Comparison of ENCODE assay signal across 13 mouse cellular contexts in the genomic region with DNA sequence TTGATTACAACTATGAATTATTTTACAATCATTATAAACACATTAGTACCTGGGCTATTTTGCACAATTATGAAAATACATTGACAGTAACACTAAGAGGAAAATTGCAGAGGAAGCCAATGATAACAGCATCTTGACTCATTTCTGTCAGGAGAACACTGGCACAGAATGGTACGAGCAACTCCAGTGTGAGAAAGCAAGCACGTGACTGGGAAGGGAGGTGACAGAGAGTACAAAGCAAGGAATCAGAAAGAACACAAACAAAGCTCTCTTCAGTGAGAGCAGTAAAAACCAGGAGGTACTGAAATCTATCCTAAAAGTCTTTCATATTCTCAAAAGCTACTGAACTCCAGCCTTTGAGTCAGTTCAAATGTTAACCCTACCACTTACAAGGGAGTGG. TPM values are rescaled to one million over a fixed set of nuclear protein-coding genes. Genes with fewer than 3 reads are reported as not detected.
A peak's percentile ranks its signal among the peaks of the same experiment; 100 is the strongest.
DNase-seq lines count a peak whose midpoint lies in the region; ATAC-seq and TF ChIP-seq lines count a peak whose summit lies in the region.
"Had no signal": no experiment of that assay in that cellular context is flagged by ENCODE, and none has a peak within 500 bp of the region (broad histone marks: within the 10 kb centered on the region; RNA-seq: fewer than 3 reads in every experiment).

No protein-coding gene starts in this region.

- TF ChIP-seq POLR2A in heart, adult 2 months (IDR thresholded peaks at IDR 0.05; ENCODE audit: insufficient read depth, low read depth, low read length) = no peak

- H3K27ac ChIP-seq in heart, adult 2 months = peak overlapping the region; percentile 40; the same call in 1 of the 2 replicates
- no peak overlapping the region for H3K27ac ChIP-seq in midbrain, embryonic 14.5 days (replicated peaks; ENCODE audit: low read depth, low read length)
- no peak overlapping the region for H3K27ac ChIP-seq in midbrain, embryonic 13.5 days
- H3K27ac ChIP-seq: embryonic facial prominence, embryonic 10.5 days had no signal

- 18% methylated on average over 2 of the region's 2 CpGs for WGBS in heart, adult 2 months
- 40% methylated on average over 2 of the region's 2 CpGs for WGBS in midbrain, embryonic 14.5 days
- WGBS in midbrain, embryonic 13.5 days = 40% methylated on average over 2 of the region's 2 CpGs

- DNase-seq in heart, adult 2 months = no peak
- no peak for DNase-seq in heart, postnatal 36 days
- DNase-seq in midbrain, embryonic 14.5 days = peak; percentile 17
- DNase-seq in telencephalon, adult 2 months (ENCODE audit: low read depth, low spot score) = peak; percentile 55
- no peak for DNase-seq in retina, embryonic 14.5 days (ENCODE audit: low spot score)
- no peak for DNase-seq in ovary, postnatal 14 days (ENCODE audit: low spot score)
- DNase-seq: kidney, postnatal 4 days; liver; thymus, postnatal 25 days had no signal

- no peak overlapping the region for H3K4me3 ChIP-seq in heart, adult 2 months
- no peak overlapping the region for H3K4me3 ChIP-seq in midbrain, embryonic 14.5 days (replicated peaks; ENCODE audit: low read depth, low read length)
- H3K4me3 ChIP-seq in midbrain, embryonic 13.5 days (replicated peaks) = no peak overlapping the region
- H3K4me3 ChIP-seq: embryonic facial prominence, embryonic 10.5 days had no signal

- no peak for TF ChIP-seq CTCF in heart, adult 2 months (IDR thresholded peaks at IDR 0.05)

- no peaks in the 10 kb centered on the region for H3K27me3 ChIP-seq in heart, adult 2 months (ENCODE audit: control insufficient read depth, insufficient read depth, low read length)
- no peaks in the 10 kb centered on the region for H3K27me3 ChIP-seq in midbrain, embryonic 14.5 days (ENCODE audit: control insufficient read depth, insufficient read depth, low read length)
- H3K27me3 ChIP-seq in midbrain, embryonic 13.5 days = no peaks in the 10 kb centered on the region

- intact Hi-C loops in heart, adult 2 months (cut with DNase I) = no loop called here
- intact Hi-C loops in heart, postnatal 36 days (cut with DNase I) = no loop called here

- no peaks in the 10 kb centered on the region for H3K9me3 ChIP-seq in midbrain, embryonic 14.5 days (ENCODE audit: control insufficient read depth, low read length)
- no peaks in the 10 kb centered on the region for H3K9me3 ChIP-seq in midbrain, embryonic 13.5 days
- H3K9me3 ChIP-seq: embryonic facial prominence, embryonic 10.5 days had no signal

- ATAC-seq in midbrain, embryonic 14.5 days (ENCODE audit: low FRiP score, low TSS enrichment) = no peak
- no peak for ATAC-seq in midbrain, embryonic 13.5 days
- 0 out of 2 replicates have a peak, but pooled peaks have one; percentile 46 for ATAC-seq in erythroid progenitor cell, adult 5-6 weeks (replicated peaks; ENCODE audit: low FRiP score, poor library complexity, severe bottlenecking)

- no peaks in the 10 kb centered on the region; the same call in 1 of the 2 replicates for H3K79me2 ChIP-seq in heart, adult 2 months (replicated peaks; ENCODE audit: control insufficient read depth, insufficient read depth, low read length)

- H3K4me1 ChIP-seq in heart, adult 2 months (ENCODE audit: control insufficient read depth, insufficient read depth, low read length) = no peaks in the 10 kb centered on the region; the same call in none of the 2 replicates
- no peaks in the 10 kb centered on the region for H3K4me1 ChIP-seq in midbrain, embryonic 14.5 days (ENCODE audit: control insufficient read depth, insufficient read depth, low read length)
- H3K4me1 ChIP-seq in midbrain, embryonic 13.5 days (replicated peaks) = 0 out of 2 replicates have a peak, but pooled peaks cover 3% of the 10 kb centered on the region
- H3K4me1 ChIP-seq: embryonic facial prominence, embryonic 10.5 days had no signal

- no peak for TF ChIP-seq EP300 in heart, adult 2 months (IDR thresholded peaks at IDR 0.05; ENCODE audit: insufficient read depth, low read depth, low read length)

- H3K4me2 ChIP-seq in midbrain, embryonic 14.5 days (ENCODE audit: low read length) = no peak overlapping the region
- H3K4me2 ChIP-seq in midbrain, embryonic 13.5 days (replicated peaks) = no peak overlapping the region

- H3K9ac ChIP-seq in heart, adult 2 months (ENCODE audit: low read depth, low read length) = no peak overlapping the region
- H3K9ac ChIP-seq in midbrain, embryonic 14.5 days (replicated peaks; ENCODE audit: low read length) = no peak overlapping the region
- H3K9ac ChIP-seq in midbrain, embryonic 13.5 days (replicated peaks) = no peak overlapping the region

- no peaks in the 10 kb centered on the region for H3K36me3 ChIP-seq in heart, adult 2 months (ENCODE audit: control insufficient read depth, insufficient read depth, low read length)
- no peaks in the 10 kb centered on the region for H3K36me3 ChIP-seq in midbrain, embryonic 14.5 days (ENCODE audit: control insufficient read depth, insufficient read depth, low read length)
- H3K36me3 ChIP-seq in midbrain, embryonic 13.5 days = peaks cover 5% of the 10 kb centered on the region; the same call in 1 of the 2 replicates

RNA-seq across cellular contexts. Expression of gene Usp54, which starts 24.4 kb away (rescaled TPM):
- total RNA-seq in heart, adult 2 months (2021) = 10 to 100 TPM; 14.1 to 16.2 TPM
- polyA plus RNA-seq in heart, adult 2 months (2012; rRNA removed) = 10.9 and 16.3 TPM in 2 replicates
- 10 to 100 TPM; 20.9 to 21.1 TPM for total RNA-seq in heart, postnatal 36 days (2021)
- polyA plus RNA-seq in midbrain, embryonic 14.5 days (2014; fragmentation: Nextera tagmentation; extraction: Ambion mirVana) = 10.9 and 14.5 TPM in 2 replicates
- 12.5 and 13.1 TPM in 2 replicates for polyA plus RNA-seq in midbrain, embryonic 13.5 days (2015; fragmentation: Nextera tagmentation; extraction: Ambion mirVana)
- total RNA-seq in erythroid progenitor cell, adult 5-6 weeks (2015; ENCODE audit: low replicate concordance) = 4.0 and 8.4 TPM in 2 replicates
- 4.7 and 5.5 TPM in 2 replicates for total RNA-seq in erythroid progenitor cell, adult 5-6 weeks (2017; ENCODE audit: low replicate concordance)

RNA-seq across cellular contexts. Expression of gene Myoz1, which starts 39.9 kb away (rescaled TPM):
- total RNA-seq in heart, adult 2 months (2021) = under 1 TPM; 0.31 to 0.52 TPM
- polyA plus RNA-seq in heart, adult 2 months (2012; rRNA removed) = 0.31 and 0.91 TPM in 2 replicates
- under 1 TPM; 0.92 to 1.00 TPM for total RNA-seq in heart, postnatal 36 days (2021)
- not detected in 2 replicates for polyA plus RNA-seq in midbrain, embryonic 14.5 days (2014; fragmentation: Nextera tagmentation; extraction: Ambion mirVana)
- not detected in 2 replicates for polyA plus RNA-seq in midbrain, embryonic 13.5 days (2015; fragmentation: Nextera tagmentation; extraction: Ambion mirVana)
- not detected in 2 replicates for total RNA-seq in erythroid progenitor cell, adult 5-6 weeks (2015; ENCODE audit: low replicate concordance)
- not detected in 2 replicates for total RNA-seq in erythroid progenitor cell, adult 5-6 weeks (2017; ENCODE audit: low replicate concordance)
- polyA plus RNA-seq: hindbrain, embryonic 11.5 days had no signal

RNA-seq across cellular contexts. Expression of gene Synpo2l, which starts 51.7 kb away (rescaled TPM):
- total RNA-seq in heart, adult 2 months (2021) = 100 to 1,000 TPM in 1 of 2 experiments, 10 to 100 TPM in 1; 96.8 to 126 TPM
- polyA plus RNA-seq in heart, adult 2 months (2012; rRNA removed) = 63.4 and 67.7 TPM in 2 replicates
- total RNA-seq in heart, postnatal 36 days (2021) = 100 to 1,000 TPM; 111 to 118 TPM
- 0.09 TPM in 2 replicates for polyA plus RNA-seq in midbrain, embryonic 14.5 days (2014; fragmentation: Nextera tagmentation; extraction: Ambion mirVana)
- polyA plus RNA-seq in midbrain, embryonic 13.5 days (2015; fragmentation: Nextera tagmentation; extraction: Ambion mirVana) = 0.15 and 0.27 TPM in 2 replicates
- not detected in 2 replicates for total RNA-seq in erythroid progenitor cell, adult 5-6 weeks (2015; ENCODE audit: low replicate concordance)
- not detected in 2 replicates for total RNA-seq in erythroid progenitor cell, adult 5-6 weeks (2017; ENCODE audit: low replicate concordance)

RNA-seq across cellular contexts. Expression of gene Sec24c, which starts 57.7 kb away (rescaled TPM):
- 100 to 1,000 TPM in 1 of 2 experiments, 10 to 100 TPM in 1; 98.2 to 106 TPM for total RNA-seq in heart, adult 2 months (2021)
- 133 and 146 TPM in 2 replicates for polyA plus RNA-seq in heart, adult 2 months (2012; rRNA removed)
- 100 to 1,000 TPM in 1 of 2 experiments, 10 to 100 TPM in 1; 97.8 to 104 TPM for total RNA-seq in heart, postnatal 36 days (2021)
- 54.0 and 81.5 TPM in 2 replicates for polyA plus RNA-seq in midbrain, embryonic 14.5 days (2014; fragmentation: Nextera tagmentation; extraction: Ambion mirVana)
- polyA plus RNA-seq in midbrain, embryonic 13.5 days (2015; fragmentation: Nextera tagmentation; extraction: Ambion mirVana) = 88.4 and 96.7 TPM in 2 replicates
- 53.3 and 56.2 TPM in 2 replicates for total RNA-seq in erythroid progenitor cell, adult 5-6 weeks (2015; ENCODE audit: low replicate concordance)
- 34.0 and 80.6 TPM in 2 replicates for total RNA-seq in erythroid progenitor cell, adult 5-6 weeks (2017; ENCODE audit: low replicate concordance)

Comparison
In these comparisons a context has a peak if more than half of its experiments do, and no peak if none do; other contexts are left out.
1. DNase-seq: peak in midbrain, embryonic 14.5 days (single experiment) and telencephalon, adult 2 months (single experiment); none in heart, adult 2 months (0 of 2), heart, postnatal 36 days (0 of 2), retina, embryonic 14.5 days (single experiment) and ovary, postnatal 14 days (single experiment).
2. RNA of gene Synpo2l, which starts 51.7 kb away (total RNA-seq): 96.8 to 126 TPM in heart, adult 2 months and 111 to 118 TPM in heart, postnatal 36 days; not detected in erythroid progenitor cell, adult 5-6 weeks; every median in the first group is over 10 times any median in the second.